Mouse (Mus musculus) embryonic fibroblast, embryonic 13.5 days (primary cell): Measurements from ENCODE around the gene Lbp.

ENCODE experiments used
- CTCF ChIP-seq: IDR thresholded peaks from 2 replicates; pipeline ENCODE4 v1.5.1; 2011; ENCODE audit warnings: mild to moderate bottlenecking, control low read depth, low read length, moderate library complexity, borderline replicate concordance; ENCODE audit not compliant: insufficient read depth
- POLR2A ChIP-seq: IDR thresholded peaks from 2 replicates; pipeline ENCODE4 v1.6.1; 2011; ENCODE audit warnings: low read depth, mild to moderate bottlenecking, control low read depth, low read length, moderate library complexity

DNA sequence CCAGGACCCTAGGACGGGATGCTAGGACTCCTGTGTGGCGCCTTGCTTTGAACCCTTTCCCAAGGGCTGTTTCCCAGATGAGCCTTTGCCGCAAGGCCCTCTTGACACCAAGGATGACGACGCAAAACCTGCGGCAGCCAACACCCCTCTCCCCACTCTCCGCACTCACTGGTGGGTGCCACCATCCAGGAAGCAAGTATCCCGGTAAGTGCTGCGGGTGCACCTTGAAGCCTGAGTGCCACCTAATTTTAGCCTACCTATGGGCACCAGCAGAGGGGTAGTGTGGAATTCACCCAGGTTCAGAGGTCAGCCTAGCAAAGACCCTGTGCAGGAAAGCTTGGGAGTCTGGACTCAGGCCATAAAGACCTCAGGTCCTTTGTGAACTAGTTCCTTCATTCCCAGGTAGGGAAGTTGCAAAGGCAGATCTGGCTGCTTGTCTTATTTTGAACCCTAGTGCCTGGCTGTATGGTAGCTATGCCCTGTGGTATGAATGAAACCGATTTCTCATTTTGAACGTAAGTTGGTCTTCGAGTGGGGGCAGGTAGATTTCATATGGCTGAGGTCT, 69.9 kb downstream of the Lbp start:
- TF ChIP-seq CTCF (no peak), POLR2A (no peak)
